Mouse (Mus musculus) brown adipose tissue, adult 24 weeks (tissue): ENCODE data around the gene Gm17571. TPM values are rescaled to one million over a fixed set of nuclear protein-coding genes. Genes with fewer than 3 reads are reported as not detected.

Experiments used
- H3K27ac ChIP-seq: fragments of 200-500 bp; replicated peaks from 2 replicates; pipeline ENCODE4 v1.5.1; 2012; ENCODE audit warnings: low read depth, mild to moderate bottlenecking, low read length
- H3K4me1 ChIP-seq: fragments of 200-500 bp; 2 replicates; pipeline ENCODE4 v1.6.1; 2012; ENCODE audit warnings: low read length, mixed read lengths; ENCODE audit not compliant: control insufficient read depth, insufficient read depth, insufficient read length
- H3K4me3 ChIP-seq: fragments of 200-500 bp; 2 replicates; pipeline ENCODE4 v1.5.1; 2012; ENCODE audit warnings: low read depth, mild to moderate bottlenecking, low read length, moderate library complexity; ENCODE audit not compliant: insufficient read depth
- polyA plus RNA-seq: library from polyadenylated mRNA; stranded (reverse); fragments of >200 nt; gene quantifications from 2 replicates; pipeline ENCODE4 v1.2.4, GENCODE M21; 2012; ENCODE audit not compliant: missing spikeins, insufficient read depth, insufficient read length

Gm17571 gene
- polyA plus RNA-seq, result not detected in 2 replicates

DNA sequence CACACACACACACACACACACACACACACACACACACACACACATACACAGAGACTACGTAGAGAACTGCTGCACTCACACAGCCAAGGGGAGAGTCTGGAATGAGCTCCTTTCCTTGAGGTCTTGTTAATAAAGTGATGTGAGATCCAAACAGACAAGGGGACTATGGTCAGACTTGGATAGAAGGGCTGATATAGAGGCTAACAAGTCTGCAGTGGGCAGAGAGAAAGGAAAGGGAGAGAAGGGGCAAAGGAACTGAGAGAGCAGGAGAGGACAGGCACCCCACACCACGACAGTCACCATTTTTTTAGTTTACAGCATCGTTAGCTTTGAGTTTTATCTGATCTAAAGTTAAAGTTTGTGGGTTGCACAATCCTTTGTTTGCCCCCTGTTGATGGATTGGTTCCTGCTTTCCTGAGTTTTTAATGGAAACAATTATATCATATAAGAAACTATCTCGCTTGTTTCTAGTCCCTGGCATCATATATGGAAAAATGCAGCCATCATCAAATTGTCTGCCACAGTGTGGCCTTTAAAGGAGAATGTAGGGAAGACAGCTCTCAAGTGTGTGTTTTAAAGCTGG, at the start of gene Gm17571:
Gene Gm17571, minus strand, starts transcription at position 51 of the 583 bp plus-strand sequence.
- H3K4me1 ChIP-seq, result peaks cover 7% of the 10 kb centered on the region
- no peak within 1 kb of the TSS for H3K27ac ChIP-seq
- H3K4me3 ChIP-seq, result no peak within 1 kb of the TSS

DNA sequence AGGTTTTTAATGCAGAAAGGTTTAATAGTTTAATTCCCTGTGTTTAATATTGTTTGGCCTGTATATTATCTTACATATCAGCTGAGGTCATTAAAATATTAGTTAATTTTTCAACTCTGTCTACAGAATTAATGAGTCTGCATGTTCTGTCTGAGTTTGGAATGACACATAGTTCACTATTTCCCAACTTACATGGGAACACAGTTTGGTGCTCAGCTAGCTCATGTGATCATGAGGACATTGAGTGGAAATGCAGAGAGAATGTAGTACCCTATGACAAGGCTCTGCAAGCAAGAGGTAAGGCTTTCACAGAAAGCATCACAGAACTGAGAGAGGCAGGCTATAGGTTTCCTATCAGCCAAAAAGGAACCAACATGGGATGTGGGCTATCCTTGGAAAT, 49.0 kb upstream of the Gm17571 start:
- no peak overlapping the region for H3K27ac ChIP-seq

DNA sequence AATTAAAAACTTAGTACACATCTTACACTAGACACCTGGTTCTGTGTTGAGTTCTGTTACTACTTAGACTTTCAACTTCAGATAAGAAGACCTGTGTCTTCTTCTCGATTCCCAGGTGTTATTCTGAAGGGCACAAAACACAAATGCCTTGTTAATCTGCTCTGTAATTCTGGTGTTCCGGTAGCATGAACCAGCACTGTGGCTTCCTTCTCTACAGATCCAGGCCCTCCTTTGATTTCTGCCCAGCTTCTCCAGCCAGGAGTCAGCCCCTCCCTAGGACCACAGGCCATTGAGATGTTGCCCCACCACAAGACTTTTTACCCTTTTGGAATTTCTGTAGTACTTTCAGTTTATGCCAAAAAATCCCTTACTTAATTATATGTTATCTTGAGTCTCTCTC, 47.2 kb upstream of the Gm17571 start:
- no peak overlapping the region for H3K27ac ChIP-seq

More for the DNA sequence above, 49.0 kb upstream of the Gm17571 start:
- H3K4me3 ChIP-seq, result no peak overlapping the region
- H3K4me1 ChIP-seq, result peaks cover 20% of the 10 kb centered on the region

DNA sequence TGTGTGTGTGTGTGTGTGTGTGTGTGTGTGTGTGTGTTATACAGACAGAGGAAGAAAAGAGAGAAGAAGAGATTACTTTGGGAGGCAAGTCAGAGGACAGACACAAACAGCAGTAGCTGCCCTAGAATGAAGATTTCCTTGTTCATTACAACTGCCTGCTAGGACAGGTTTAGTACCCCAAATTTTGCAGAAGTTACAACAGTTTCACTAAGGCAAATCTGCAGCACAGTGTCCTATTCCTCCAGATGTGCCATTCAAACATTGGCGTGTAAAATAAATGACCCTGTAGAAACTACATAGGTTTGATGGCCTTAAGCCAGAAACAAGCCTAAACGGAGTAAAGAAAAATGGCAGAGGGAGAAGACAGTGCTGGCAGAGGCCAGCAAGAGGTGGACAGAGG, 46.3 kb upstream of the Gm17571 start:
- Histone ChIP-seq H3K4me3 (no peak overlapping the region), H3K4me1 (peaks cover 10% of the 10 kb centered on the region), H3K27ac (no peak overlapping the region)

More for the DNA sequence above, 47.2 kb upstream of the Gm17571 start:
- peaks cover 17% of the 10 kb centered on the region for H3K4me1 ChIP-seq
- no peak overlapping the region for H3K4me3 ChIP-seq

DNA sequence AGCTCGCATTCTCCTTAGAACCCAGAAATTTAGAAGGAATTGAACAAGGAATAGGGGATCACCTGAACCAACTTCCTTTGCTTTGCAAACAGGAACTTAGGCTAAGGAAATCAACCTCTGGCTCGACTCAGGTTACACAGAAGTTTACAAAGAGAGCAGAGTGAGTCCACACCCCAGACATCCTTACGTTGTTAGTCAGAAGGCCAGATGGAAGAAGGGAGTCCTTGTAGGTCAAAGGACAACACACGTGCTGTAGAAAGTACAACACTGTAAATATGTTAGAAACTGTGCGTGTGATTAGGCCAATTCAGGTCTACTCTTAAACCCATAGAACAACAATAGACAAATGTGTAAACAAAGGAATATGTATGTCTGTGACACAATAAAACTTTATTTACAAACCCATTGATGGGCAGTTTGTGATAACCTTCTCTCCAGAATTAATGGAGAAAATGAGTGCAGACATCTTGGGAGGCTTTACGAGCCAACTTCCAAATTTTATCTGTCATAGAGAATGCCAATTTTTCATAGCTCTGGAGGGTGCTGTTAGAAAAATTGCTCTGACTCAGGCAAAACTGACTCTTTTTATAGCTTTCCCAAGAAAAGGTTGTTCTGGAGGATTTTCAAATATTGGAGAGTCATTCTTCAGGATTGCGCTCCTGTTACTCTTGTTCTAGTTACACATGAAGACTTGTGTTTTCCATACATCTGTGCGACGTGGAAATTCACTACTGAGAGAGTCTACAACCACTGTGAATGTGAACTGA, 45.5 kb upstream of the Gm17571 start:
- H3K4me3 ChIP-seq, result no peak overlapping the region
- H3K27ac ChIP-seq, result no peak overlapping the region
- H3K4me1 ChIP-seq, result peaks cover 5% of the 10 kb centered on the region

DNA sequence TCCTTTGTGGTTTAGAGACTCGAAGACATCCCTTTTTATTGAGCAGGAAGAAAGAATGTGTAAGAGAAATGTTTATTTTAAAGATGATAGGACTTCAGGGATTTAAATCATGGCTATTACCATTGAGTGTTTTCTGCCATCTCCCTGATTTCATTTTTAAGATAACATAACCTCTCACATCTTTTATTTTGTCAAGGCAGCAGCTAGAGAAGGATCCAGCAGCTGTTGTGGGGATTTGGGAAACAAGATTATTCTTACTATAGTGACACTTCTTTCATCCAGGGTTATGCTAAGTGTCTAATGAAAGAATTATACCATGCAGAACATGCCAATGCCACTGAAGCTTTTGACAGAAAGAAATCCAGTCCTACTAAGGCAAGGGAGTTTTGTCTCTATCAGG, 44.6 kb upstream of the Gm17571 start:
- Histone ChIP-seq H3K4me1 (peaks cover 8% of the 10 kb centered on the region; the same call in 1 of the 2 replicates), H3K27ac (no peak overlapping the region), H3K4me3 (no peak overlapping the region)

DNA sequence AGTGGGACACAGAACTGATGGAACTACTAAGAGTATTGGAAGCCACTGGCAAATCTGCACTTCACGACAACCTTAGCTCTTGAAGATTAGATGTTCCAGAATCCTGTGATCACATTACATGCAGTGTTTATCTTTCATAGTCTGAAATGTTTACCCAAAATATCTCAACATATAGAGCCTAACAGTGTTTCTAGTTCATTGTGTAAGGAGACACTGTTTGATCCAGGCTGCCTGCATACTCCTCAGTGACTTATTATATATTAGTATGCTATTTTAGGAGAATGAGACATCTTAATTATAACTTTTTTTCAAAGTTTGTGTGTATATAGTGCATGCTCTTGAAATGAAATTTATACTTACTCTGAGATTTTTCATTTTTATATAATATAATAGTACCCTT, 39.4 kb upstream of the Gm17571 start:
- Histone ChIP-seq H3K4me1 (peaks cover 14% of the 10 kb centered on the region), H3K4me3 (no peak overlapping the region), H3K27ac (no peak overlapping the region)

DNA sequence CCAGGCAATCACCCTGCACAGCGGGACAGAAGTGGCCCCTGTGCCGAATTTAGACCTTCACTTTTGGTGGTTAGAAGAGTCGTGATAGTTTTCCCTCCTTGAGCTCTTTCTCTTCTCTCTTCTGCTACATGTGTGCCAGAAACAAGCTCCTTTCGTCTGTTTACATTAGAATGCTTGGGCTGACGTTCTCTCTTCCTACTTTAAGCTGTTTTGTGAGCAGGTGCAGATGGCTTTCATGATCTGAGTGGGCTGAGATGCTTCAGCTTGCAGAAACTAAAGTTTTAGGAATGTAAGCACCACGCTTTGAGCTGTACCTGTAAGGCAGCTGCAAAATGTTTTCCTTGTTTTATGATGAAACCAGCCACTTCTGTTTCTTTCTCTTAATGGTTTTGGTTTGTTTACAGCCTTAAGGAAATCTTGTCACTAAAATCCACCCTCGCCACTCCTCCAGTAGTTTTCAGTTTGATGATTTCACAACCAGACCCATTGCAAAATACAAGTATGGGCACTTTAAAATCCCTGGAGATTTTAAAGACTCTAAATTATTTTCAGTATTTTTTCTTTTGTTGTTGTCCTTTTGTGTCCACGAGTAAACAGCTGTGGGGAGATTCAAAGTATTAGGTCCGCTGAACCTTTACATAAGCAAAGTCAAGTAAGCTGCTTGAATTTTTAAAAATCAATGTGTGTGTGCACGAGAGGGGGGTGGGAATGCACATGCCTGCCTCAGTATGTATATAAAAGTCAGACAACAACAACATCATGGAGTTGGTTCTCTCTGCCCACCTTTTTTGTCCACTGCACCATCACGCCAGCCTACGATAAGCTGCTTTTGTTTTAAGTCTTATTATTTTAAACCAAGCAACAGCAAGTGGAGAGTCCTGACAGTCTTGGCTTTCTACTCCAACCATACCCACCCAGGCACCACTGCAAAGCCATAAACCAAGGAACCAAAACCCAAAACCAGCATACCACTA, 38.0 kb upstream of the Gm17571 start:
- no peak overlapping the region for H3K4me3 ChIP-seq

DNA sequence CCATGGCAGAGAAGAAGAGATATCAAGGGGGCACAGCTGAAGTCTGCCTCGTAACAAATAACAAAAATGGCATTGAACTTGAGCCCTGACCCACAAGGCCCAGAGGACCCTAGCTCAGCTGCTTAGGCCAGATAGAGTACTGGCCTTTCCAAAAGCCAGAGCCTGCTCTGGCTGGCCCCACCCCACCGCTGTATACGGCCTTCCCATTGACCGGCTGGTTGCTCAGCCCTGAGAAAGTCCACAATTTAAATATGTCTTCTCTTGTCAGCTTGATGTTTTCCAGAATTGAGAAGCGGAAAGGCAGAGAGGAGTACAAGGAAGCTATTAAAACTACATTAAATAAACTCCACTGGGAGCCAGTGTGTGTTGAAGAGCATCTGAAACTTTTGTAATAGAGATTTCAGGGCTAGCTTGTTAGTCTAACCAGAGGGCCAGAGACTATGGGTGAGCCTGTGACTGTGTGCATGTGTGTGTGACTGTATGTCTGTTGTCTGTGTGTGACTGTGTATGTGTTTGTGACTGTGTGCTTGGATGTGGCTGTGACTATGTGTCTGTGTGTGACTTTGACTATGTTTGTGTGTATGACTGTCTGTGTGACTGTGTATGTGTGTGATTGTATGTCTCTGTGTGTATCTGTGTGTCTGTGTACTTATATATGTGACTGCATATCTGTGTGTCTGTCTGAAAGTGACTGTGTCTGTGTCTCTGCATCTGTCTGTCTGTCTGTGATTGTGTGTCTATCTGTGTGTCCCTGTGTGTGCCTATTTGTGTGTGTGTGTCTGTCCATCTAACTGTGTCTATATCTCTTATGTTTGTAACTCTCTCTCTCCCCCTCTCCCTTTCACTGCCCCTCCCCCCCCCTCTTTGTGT, 36.9 kb upstream of the Gm17571 start:
- no peak overlapping the region for H3K4me3 ChIP-seq
- H3K27ac ChIP-seq, result 0 out of 2 replicates have a peak overlapping the region, but pooled peaks have one; percentile 10
- peaks cover 14% of the 10 kb centered on the region for H3K4me1 ChIP-seq

More for the DNA sequence above, 38.0 kb upstream of the Gm17571 start:
- peaks cover 14% of the 10 kb centered on the region for H3K4me1 ChIP-seq
- 0 out of 2 replicates have a peak overlapping the region, but pooled peaks have one; percentile 19 for H3K27ac ChIP-seq

DNA sequence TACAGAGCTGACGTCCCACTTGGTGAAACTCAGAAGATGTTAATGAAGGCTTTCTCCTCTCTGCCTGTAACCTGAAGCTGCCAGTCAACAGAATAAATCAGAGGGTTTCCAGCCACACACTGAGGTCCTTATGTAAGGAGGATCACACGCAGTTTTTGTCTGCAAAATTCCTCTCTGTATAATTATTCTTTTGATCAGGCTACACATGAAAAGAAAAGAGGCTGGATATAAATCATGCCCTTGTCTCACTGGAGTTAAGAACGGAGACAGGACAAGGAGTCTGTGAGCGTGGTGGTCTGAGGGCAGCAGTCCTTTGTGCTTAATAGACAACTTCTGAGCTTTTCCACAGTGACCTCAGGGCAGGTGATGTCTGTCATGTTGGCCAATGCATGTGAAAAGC, 32.7 kb upstream of the Gm17571 start:
- Histone ChIP-seq H3K27ac (no peak overlapping the region), H3K4me3 (no peak overlapping the region), H3K4me1 (peaks cover 3% of the 10 kb centered on the region)

DNA sequence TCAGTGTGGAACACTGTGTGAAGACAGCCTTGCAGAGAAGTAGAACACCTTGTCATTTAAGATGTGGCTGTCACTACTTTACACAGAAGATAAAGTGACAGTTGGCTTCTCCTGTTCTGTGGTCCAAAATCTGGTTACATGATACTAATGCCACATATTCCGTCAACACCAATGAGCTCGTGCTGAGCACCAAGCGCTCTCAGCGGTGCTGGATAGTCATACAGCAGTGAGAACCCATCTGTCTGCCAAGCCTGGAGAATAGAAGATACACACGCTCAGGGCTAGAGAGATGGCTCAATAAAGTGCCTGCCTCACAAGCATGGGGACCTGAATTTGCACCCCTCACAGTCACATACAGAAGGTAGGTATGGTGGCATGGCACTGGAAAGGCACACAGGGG, 28.4 kb upstream of the Gm17571 start:
- Histone ChIP-seq H3K4me1 (peaks cover 6% of the 10 kb centered on the region), H3K27ac (no peak overlapping the region), H3K4me3 (no peak overlapping the region)

DNA sequence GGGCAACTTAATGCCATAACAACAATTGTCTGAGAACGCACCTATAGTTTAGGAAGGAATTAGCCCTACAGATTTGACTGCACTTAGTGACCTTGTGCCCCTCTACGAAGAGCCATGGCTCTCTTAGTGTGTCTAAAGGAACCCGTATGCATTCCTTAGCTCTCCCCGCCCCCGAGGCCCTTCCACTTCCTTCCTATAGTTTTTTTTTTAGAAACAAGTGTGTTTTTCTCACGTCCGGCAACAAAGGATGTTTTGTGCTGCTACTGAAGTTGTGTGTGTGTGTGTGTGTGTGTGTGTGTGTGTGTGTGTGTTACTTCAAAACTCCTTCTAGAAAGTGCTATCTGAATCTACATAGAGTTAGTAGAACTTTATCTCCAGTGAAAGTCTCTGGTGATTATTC, 23.5 kb upstream of the Gm17571 start:
- Histone ChIP-seq H3K27ac (peak overlapping the region; percentile 97), H3K4me1 (peaks cover 41% of the 10 kb centered on the region), H3K4me3 (no peak overlapping the region)

DNA sequence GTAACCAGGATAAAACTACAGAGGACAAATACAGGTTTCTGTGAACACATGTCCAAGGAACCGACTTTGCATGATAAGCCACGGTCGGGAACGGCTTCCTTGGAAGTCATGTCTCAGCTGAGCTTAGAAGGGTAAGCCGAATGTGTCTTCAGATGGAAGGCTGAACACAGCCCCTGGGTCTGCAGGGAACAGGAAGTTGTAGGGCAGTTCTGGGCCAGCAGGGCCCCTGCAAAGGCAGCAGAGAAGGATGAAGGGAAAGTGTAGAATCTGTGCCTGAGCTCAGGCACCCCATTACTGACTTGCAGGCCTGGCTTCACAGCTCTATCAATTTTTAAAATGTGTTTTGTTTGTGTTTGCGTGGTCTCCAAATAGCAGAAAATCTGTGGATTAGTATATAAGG, 22.2 kb upstream of the Gm17571 start:
- H3K4me1 ChIP-seq, result peaks cover 39% of the 10 kb centered on the region
- peak overlapping the region; percentile 97 for H3K27ac ChIP-seq
- H3K4me3 ChIP-seq, result no peak overlapping the region

DNA sequence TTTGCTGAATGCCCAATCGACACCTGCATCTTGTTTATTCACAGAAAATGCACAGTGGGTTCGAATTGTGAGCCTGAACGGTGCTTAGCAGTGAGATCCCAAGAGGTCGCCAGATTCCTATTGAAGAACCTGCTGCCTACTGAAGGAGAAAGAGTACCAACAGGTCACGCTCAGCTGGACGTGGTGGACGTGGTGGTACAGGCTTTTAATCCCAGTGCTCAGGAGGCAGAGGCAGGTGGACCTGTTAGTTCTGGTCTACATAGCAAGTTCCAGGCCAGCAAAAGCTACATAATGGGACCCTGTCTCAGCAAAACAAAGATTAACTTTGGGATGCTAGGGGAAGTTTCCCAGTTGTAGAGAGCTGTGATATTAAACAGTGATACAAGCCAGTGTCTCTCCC, 21.2 kb upstream of the Gm17571 start:
- Histone ChIP-seq H3K4me1 (peaks cover 39% of the 10 kb centered on the region), H3K4me3 (no peak overlapping the region), H3K27ac (peak overlapping the region; percentile 35; the same call in 1 of the 2 replicates)
